Mouse (Mus musculus) fat pad, adult 2 months (tissue): ENCODE measurements around the gene Cchcr1.

Source experiments
- DNase-seq: peaks from one replicate; pipeline ENCODE4 v3.0.0-alpha.2; 2011; ENCODE audit warnings: low read depth, low spot score; ENCODE audit errors: extremely low read depth

Cchcr1 gene

DNA sequence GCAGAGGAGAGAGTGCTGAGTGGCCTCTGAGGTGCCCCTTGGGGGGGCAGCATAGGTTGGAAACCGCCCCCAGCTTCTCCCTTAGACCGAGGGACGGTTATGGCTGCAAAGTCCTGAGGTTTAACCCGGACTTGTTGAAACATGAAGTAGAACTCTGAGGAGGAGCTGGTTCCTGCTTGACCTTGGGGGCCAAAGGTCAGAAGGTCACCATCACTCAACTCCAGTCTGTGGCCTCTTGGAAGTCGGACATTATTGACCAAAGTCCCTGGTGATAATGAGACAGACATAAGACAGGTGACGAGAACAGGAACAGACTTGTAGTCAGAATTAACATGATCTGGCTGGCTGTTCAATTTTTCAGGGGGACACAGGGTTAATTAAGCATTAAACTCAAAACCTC lies 2.1 kb upstream of the Cchcr1 start:
- no peak for DNase-seq

DNA sequence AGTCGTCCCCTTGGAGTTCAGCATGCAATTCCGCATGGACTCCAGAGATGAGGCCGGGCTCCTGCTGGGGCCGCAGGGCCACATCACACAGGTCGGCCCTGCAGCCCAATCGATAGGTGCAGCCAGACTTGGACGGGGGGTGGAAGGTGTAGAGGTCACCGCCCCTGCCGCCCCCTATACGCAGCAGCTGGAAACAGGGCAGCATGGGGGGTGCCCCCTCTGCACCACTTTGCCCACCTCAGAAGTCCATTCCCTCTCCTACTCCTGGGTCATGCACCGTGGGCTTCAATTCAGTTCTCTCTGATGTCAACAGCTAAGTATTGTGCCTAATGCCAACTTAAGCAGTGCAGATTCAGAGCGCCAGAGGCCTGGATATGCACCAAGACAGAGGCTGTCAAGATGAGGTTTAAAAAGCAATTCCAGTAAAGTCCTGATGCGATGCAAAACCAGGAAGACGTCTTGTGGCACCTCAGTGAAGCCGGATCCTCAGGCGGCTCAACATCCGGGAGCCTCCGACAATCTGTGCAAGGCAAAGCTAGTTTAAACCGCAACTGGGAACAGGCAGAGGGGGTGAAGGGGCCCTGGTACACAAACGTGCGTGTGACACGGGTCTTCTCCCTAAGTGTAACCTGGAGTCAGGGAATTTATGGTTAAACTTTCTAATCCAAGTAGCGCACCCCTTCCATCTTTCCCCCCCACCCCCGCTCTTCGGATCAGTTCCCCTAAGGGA lies 824 bp upstream of the Cchcr1 start:
- no peak for DNase-seq

DNA sequence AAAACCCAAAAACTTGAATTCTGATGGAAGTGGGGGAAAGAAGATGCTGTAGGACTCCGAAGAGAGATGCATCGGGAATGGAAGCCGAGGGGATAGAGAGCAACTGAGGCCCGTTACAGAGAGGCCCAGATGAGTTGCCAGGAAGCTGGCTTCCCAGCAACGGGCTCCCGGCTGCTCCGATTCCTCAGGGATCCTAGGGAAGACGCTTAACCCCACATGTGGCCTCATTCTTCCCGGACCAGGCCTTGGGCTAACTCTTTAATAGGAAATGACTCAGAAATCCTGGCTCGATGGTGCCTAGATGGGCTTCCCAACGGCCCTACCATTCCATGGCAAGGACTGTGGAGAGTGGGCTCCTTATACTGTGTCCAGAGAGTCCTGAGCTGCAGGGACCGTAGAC lies 626 bp downstream of the Cchcr1 start:
- DNase-seq = no peak

DNA sequence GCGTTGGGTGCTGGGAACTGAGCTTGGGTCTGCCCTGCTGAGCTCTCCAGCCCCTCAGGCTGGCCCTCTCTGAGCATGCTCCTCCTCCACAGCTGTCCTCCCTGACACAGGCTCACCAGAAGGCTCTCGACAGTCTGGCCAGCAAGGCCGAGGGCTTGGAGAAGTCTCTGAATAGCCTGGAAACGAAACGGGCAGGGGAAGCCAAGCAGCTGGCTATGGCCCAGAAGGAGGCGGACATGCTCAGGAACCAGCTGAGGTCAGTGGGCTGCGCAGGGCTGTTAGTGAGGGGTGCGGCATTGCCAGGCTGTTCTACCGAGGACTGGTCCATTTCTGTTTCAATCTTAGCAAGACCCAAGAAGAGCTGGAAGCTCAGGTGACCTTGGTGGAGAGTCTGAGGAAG lies 7.5 kb downstream of the Cchcr1 start:
- no peak for DNase-seq

DNA sequence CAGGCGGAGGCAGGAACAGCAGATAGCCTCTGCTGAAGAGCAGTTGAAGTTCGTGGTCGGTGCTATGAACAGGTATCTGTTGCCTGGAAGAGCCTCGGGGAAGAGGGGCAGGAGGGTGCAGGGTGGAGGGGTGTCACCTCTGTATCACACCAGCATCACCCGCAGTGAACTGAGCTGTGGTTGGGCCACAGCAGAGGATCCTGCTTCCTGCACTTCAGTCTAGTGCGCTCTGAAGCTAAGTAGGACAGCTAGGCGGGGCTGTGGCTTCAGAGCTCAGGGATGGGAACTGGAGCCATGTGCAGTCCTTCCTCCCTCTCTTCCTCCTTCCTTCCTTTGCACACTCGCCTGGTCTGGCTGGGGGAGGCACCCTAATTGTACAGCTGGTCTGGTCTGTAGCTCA lies 9.7 kb downstream of the Cchcr1 start:
- no peak for DNase-seq

DNA sequence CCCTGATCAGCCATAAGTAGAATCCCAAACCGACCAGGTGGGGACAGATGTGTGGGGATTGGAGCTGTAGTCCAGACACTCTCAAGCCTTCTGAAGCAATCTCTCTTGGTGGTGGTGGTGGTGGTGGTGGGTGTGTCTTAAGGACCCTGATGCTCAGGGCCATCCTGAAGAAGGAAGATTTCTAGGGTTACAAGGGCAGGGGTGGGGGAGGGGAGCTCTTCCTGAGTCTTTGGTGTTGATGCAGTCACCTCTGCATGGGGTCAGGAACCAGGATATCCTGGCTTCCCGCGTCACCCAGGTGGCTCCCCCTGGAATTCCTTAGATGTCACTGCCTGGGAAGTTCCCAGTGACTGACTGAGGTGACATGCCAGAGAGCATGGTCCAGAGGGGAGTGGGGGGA lies 15.5 kb downstream of the Cchcr1 start:
- DNase-seq = no peak

DNA sequence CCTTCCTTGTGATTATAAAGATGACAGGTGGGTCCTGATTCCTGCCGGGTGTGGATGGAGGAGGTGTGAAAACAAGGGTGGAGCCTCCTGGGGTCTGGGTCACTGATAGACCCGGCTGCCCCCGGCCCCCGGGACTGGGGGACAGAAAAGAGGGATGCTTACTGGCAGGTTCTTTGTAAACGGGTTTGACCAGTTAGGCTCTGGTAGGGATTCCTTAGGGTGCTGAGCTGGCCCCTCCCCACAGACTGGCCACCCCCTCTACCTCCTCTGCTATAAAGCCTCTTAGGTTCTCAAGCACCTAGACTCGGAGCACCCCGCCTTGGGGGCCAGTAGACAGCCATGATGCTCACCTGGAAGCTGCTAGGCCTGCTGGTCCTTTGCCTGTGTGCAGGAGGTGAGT lies 16.0 kb downstream of the Cchcr1 start, which contains the start of gene Psors1c2:
TSS of gene Psors1c2 (plus strand) at position 301 of the 400 bp plus-strand sequence.
- no peak for DNase-seq

DNA sequence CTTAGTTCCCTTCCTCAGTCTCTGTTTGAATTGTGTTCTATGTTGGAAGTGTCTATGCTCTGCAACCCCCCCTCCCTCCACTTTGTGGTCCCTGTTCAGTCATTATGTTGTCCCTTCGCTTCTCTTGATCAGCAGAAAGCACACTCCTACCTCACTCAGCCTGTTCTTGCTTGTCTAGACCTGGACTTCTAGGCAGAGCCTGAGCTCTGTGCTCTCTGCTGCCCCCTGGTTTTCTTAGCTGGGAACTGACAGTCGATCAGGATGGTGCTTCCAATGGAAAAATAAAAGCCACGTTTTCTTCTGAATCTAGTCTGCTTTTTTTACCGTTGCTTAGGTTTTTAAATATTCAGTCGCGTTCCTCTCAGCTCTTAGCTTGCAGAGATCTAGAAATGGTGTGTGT lies 17.4 kb downstream of the Cchcr1 start:
- DNase-seq = no peak

DNA sequence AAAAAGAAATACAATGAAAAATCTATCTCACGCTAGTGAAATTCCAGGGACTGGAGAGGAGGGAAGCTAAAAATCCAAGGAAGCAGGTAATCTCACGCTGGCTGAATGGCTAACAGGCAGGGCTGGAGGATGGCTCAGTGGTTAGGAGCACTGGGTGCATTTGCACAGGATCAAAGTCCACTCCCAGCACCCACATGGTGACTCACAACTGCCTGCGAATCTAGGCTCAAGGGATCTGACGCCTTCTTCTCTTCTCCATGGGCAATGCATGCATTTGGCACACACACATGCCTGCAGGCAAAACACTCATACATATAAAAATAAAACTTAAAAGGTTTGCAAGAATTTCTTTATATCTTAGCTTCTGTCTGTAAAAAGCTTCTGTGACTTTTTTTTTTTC lies 20.5 kb downstream of the Cchcr1 start:
- no peak for DNase-seq

DNA sequence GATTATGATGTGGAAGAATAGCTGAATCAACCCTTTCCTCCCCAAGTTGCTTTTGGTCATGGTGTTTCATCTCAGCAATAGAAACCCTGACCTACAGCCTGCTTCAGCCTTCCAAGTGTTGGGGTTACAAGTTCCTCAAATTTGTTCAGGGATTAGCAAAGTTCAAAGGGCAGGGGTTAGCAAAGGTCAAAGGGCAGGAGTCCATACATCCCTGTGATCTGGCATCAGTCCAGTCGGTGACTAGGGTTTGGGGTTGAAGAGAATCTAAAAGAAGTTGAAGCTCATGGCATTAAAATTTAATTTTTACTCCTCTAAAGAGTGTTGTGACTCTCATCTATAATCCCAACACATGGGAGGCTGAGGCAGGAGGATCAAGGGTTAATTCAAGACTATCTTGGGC lies 21.6 kb downstream of the Cchcr1 start:
- DNase-seq = no peak

DNA sequence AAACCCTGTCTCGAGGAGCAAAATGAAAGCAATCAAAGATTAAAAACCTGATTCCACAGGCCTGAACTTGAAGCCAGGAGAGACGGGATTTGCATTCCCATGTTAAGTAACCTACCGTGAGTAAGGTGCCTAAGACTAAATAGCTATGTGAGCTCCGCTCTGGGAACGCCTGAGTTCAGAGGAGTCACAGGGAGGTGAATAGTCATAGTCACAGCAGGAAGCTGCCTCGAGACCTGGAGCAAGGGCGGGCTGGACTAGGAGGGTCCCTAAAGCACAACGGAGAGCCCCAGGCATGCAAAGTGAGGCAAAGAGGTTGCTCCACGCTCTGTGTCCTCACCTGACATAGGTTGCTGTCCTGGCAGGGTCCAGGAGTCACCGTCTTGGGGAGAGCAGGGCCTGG lies 22.6 kb downstream of the Cchcr1 start:
- DNase-seq = no peak

DNA sequence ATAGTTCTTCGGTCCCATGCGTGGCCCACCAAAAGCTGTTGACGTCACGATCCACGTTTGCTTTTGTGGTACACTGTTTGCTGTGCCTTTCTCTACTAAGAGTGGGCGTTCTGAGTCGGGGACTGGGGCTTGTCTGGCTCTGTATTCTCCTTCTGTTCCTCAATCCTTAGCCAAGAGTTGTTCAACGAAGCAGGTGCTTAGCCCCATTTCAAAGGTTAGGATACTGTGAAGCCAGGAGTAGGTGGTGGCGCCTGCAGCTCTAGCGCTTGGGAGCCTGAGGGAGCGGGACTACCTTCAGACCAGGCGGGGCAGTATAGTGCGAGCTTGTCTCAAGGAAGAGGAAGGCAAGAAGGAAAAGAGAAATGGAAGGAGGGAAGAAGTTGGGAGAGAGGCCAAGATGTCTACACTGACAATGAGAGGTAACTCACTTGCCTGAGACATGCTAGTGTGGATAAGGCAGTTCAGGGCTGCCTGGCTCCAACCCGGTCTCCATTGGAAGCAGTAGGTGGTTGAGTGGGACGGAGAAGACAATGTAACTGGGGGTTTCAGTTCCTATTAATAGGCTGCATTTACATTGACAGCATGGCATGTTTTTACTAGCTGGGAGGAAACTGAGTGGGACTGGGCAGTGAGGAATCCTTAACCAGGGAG lies 26.0 kb downstream of the Cchcr1 start:
- DNase-seq = peak; percentile 8

DNA sequence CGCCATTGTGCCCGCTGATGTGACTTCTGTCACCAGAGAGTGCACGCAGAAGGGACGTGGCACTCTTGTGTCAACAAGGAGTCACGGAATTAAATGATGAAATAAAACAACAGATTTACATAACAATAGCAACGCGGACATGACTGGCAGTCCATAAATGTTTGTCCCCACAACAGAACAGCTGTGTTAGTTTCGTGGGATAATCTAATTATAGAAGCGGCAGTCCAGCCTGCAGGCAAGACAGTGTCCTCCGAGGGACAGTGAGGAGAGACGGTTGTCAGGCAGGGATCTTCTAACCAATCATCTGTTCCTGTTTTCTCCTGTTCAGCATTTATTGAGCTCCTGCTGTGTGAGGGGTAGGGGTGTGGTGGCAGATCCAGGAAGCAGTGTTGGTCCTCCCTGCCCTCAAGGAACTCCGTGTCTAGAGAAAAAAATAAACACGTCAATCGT lies 26.5 kb downstream of the Cchcr1 start:
- no peak for DNase-seq

DNA sequence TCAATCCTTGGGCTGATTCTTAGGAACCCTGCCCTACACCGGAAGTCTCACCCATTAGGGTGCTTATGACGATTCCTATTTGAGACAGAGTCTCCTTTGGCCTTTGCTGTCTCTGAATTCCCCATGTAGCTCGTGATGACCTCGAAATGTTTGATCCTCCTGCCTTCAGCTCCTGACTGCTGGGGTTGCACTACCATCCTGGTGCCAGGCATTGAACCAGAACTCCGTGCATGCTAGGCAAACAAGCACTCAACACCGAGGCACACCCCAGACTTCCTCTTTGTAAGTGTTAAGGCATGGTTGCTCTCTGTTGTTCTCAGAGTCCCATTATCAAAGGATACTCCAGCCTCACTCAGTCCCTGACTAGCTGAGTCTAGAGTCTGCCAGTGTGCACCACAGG lies 27.1 kb downstream of the Cchcr1 start:
- no peak for DNase-seq

DNA sequence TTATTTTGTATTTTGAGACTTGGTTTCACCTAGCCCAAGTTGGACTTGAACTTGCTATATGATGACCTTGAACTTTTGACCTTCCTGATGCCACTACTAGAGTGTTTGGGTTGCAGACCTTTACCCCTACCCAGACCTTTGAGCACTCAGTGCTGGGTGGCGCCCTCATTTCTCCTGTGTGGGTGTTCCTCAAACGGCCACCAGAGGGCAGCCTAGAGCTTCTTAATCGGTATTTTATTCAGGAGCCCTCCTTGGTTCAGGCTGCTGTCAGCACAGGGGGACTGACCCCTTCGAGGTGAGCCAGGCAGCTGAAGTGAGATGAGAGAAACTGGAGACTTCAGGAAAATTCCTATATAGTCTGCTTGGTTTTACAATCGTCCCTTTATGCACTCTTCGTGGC lies 27.8 kb downstream of the Cchcr1 start:
- no peak for DNase-seq

DNA sequence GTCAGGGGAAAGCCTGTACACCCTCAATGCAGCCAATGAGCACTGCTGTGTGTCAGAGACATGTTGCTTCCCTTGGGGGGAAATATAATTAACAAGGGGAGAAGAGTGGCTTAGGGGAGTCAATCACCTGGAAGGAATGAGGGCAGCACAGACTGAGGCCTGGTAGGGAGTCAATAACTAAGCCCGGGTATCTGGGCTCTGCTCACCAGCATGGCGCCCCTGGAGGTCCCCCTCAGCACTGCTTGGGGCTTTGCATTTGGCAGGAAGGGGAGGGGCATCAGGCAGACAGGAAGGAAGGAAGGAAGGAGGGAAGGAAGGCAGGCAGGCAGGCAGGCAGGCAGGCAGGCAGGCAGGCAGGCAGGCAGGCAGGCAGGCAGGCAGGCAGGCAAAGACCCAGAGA lies 30.6 kb downstream of the Cchcr1 start:
- DNase-seq = no peak

DNA sequence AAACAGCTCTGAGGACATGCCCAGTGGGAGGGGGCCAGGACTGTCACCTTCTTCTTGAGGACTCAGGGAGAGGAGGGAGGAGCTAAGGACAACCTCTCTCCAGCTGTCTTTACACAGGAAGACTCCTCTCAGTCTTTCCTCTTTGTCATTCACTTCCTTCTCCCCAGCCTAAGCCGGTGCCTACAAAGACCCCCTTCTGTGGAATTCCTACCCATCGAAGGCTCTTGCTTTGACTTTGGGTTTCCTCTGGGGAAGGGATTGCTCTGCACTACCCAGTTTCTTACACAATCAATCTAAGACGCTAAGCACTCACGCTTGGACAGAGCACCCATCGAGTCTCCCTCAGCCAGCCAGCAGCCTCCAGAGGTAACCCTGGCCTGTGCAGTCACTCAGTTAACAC lies 31.7 kb downstream of the Cchcr1 start:
- no peak for DNase-seq

DNA sequence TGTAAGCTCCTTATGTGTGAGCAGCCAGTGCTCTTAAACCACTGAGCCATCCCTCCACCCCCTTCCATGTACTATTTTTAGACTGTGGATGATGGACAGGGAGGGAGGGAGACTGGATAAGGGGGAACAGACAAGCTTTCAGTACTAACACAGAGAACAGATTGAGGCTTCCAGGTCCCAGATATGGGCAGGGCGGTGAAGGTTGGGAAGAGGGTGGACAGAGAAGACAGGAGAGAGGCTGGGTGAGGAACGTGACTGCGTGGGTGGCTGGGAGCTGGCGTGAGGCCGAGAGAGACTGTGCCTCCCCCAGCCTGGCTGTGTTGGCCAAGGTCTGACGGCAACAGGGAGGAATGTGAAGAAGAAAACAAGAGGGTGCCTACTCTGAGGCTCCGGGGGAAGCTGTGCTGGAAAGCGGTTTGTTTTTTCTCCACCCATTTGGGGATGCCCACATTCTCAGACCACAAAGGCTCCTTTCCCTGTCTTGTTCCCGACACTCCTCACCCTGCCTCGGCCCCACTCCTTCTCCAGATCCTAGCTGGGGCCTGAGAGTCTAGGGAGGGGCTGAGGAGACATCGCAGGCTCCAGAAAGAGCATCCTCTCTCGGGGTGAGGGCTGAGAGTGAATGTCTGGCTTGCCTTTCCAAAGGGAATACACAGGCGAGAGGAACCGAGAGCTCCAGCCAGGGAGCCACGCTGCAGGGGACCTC lies 32.7 kb downstream of the Cchcr1 start:
- DNase-seq = peak; percentile 10

DNA sequence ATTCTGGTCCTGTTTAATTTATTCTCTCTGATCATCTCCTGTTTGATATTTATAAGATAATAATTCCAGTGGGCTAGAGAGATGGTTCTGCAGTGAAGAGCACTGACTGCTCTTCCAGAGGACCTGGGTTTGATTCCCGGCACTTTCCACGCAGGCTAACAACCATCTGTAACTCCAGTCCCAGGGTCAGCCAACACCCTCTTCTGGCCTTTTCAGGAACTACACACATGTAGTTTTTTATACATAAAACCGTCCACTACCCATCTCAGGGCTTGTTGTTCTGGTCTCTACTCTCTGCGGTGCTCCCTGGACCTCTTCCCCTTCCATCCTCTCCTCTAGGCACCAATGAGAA lies 33.2 kb downstream of the Cchcr1 start:
- DNase-seq = no peak

DNA sequence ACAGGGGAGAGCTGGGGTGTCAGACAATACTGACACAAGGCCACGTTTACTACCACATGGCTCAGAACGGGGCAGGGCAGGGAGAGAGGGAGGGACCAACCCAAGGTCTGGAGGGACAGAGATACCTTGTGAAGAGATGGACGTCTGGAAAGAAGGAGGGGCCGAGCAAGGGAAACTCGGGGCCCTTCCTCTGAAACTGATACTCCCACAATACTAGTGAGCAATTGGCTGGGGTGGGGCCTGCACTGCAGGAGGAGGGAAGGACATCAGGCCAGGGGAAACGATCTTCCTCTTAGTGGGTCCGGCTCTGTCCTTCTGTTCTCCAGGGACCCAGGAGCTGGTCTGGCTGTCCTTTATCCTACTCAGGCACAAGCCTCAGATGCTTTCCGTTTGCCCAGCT lies 34.0 kb downstream of the Cchcr1 start:
- DNase-seq = no peak

DNA sequence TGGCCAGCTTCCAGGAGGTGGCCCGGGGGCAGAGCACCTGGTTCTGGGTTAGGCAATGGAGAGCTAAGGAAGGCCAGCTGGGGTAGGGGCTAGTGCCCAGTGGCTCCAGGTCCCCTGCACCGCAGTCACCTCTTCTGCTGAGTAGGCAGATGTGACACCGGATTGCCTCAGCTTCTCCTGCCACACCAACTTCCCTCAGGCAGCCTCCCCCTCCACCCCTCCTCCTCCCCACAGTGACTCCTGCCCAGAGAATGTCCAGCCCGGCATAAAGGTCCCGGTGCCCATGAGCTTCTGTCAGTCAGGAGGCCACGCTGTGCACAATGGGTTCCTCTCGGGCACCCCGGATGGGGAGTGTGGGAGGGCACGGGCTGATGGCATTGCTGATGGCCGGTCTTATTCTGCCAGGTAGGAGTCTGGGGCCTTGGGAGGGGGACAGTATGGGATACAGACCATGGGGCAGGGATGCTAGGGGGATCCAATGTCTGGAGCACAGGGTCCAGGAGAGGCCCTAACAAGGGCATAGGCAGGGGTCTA lies 35.0 kb downstream of the Cchcr1 start, which contains the start of gene Cdsn:
TSS of gene Cdsn (plus strand) at position 248 of the 534 bp plus-strand sequence.
- no peak for DNase-seq

DNA sequence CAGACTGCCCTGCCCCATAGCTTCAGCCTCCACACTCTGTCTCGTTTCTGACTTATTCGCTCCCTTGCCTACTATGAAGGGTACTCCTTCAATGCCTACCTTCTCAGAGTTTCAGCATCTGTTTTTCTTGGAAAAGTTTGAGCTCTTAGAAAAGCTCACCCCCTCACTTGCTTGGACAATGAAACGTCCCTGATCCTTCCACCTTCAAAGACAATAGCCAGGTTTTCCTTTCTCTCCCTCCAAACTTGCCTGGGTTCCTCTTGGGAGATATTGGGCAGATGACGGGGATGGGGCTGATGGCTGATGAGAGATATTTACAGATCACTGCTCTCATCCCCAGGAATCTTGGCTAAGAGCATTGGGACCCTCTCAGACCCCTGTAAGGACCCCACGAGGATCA lies 37.4 kb downstream of the Cchcr1 start:
- no peak for DNase-seq
